Mouse (Mus musculus): ENCODE data around the gene Med19. TPM values are rescaled to one million over a fixed set of nuclear protein-coding genes. Genes with fewer than 3 reads are reported as not detected.

Gene Med19
- 32.5 and 33.3 TPM in 2 replicates for polyA plus RNA-seq (2015; fragmentation: Nextera tagmentation; extraction: Ambion mirVana)

- DNase-seq (ENCODE audit: low spot score) = peak; percentile 98
Measured at GRCm38 (mm10) chr2:84677968-84678880, at the start of gene Med19, which contains the start of gene Gm28635. Gene Med19, plus strand, starts transcription at chr2:84678402. Gene Gm28635, minus strand, starts transcription at chr2:84678041.

GRCm38 (mm10) chr2:84632001-84632400 lies 46.2 kb upstream of the Med19 start:
- DNase-seq (ENCODE audit: low spot score) = no peak

- no peak for DNase-seq (ENCODE audit: low spot score)
Measured at GRCm38 (mm10) chr2:84632999-84633398, 45.2 kb upstream of the Med19 start.

GRCm38 (mm10) chr2:84634006-84634405 lies 44.2 kb upstream of the Med19 start:
- no peak for DNase-seq (ENCODE audit: low spot score)

GRCm38 (mm10) chr2:84634934-84635482 lies 43.2 kb upstream of the Med19 start:
- DNase-seq (ENCODE audit: low spot score) = no peak

GRCm38 (mm10) chr2:84635611-84636010 lies 42.6 kb upstream of the Med19 start:
- no peak for DNase-seq (ENCODE audit: low spot score)

- DNase-seq (ENCODE audit: low spot score) = no peak
Measured at GRCm38 (mm10) chr2:84636231-84636741, 41.9 kb upstream of the Med19 start.

- DNase-seq (ENCODE audit: low spot score) = no peak
Measured at GRCm38 (mm10) chr2:84637452-84638165, 40.6 kb upstream of the Med19 start.

GRCm38 (mm10) chr2:84638428-84639220 lies 39.6 kb upstream of the Med19 start:
- DNase-seq (ENCODE audit: low spot score) = no peak

- no peak for DNase-seq (ENCODE audit: low spot score)
Measured at GRCm38 (mm10) chr2:84640833-84641232, 37.4 kb upstream of the Med19 start.

GRCm38 (mm10) chr2:84646138-84646537 lies 32.1 kb upstream of the Med19 start:
- DNase-seq (ENCODE audit: low spot score) = no peak

- DNase-seq (ENCODE audit: low spot score) = no peak
Measured at GRCm38 (mm10) chr2:84647051-84647568, 31.1 kb upstream of the Med19 start.

- no peak for DNase-seq (ENCODE audit: low spot score)
Measured at GRCm38 (mm10) chr2:84648369-84648768, 29.8 kb upstream of the Med19 start.

GRCm38 (mm10) chr2:84649674-84650073 lies 28.5 kb upstream of the Med19 start:
- DNase-seq (ENCODE audit: low spot score) = no peak

GRCm38 (mm10) chr2:84650464-84651195 lies 27.6 kb upstream of the Med19 start, which contains the start of gene Ctnnd1:
Gene Ctnnd1, minus strand, starts transcription at chr2:84650765.
- DNase-seq (ENCODE audit: low spot score) = peak; percentile 20

- no peak for DNase-seq (ENCODE audit: low spot score)
Measured at GRCm38 (mm10) chr2:84653354-84653753, 24.8 kb upstream of the Med19 start.

GRCm38 (mm10) chr2:84655864-84656263 lies 22.3 kb upstream of the Med19 start:
- no peak for DNase-seq (ENCODE audit: low spot score)

- DNase-seq (ENCODE audit: low spot score) = no peak
Measured at GRCm38 (mm10) chr2:84658806-84659205, 19.4 kb upstream of the Med19 start, which contains the start of gene Btbd18. Gene Btbd18, plus strand, starts transcription at chr2:84659079.

- peak; percentile 73 for DNase-seq (ENCODE audit: low spot score)
Measured at GRCm38 (mm10) chr2:84660253-84660652, 17.9 kb upstream of the Med19 start.

- DNase-seq (ENCODE audit: low spot score) = peak; percentile 61
Measured at GRCm38 (mm10) chr2:84662866-84663265, 15.3 kb upstream of the Med19 start.
